Mouse (Mus musculus): ENCODE results near the gene Atp11b. TPM values are rescaled to one million over a fixed set of nuclear protein-coding genes. Genes with fewer than 3 reads are reported as not detected.

Gene Atp11b
- 18.0 TPM for polyA plus RNA-seq (2014; fragmentation: Illumina TruSeq; extraction: RNeasy Lipid Tissue Mini Kit (QIAGEN cat#74804); ENCODE audit: low read depth, low replicate concordance)

GRCm38 (mm10) chr3:35753825-35754767, at the start of gene Atp11b:
TSS of gene Atp11b (plus strand) at chr3:35754106.

Other genes with a start within 250 kb of the Atp11b start
- gene Dcun1d1, start 183.3 kb downstream of the Atp11b start, polyA plus RNA-seq (2014; fragmentation: Illumina TruSeq; extraction: RNeasy Lipid Tissue Mini Kit (QIAGEN cat#74804); ENCODE audit: low read depth, low replicate concordance), result 43.9 TPM
- gene Mccc1, start 246.6 kb downstream of the Atp11b start, polyA plus RNA-seq (2014; fragmentation: Illumina TruSeq; extraction: RNeasy Lipid Tissue Mini Kit (QIAGEN cat#74804); ENCODE audit: low read depth, low replicate concordance), result 168 TPM

Measured in heart, adult 10 weeks (tissue).